Mouse (Mus musculus): ENCODE results near the gene Nlgn1.

GRCm38 (mm10) chr3:26002863-26003608, 329.2 kb downstream of the Nlgn1 start:
- TF ChIP-seq CTCF (IDR thresholded peaks at IDR 0.05; ENCODE audit: low read depth) (no peak), EP300 (IDR thresholded peaks at IDR 0.05; ENCODE audit: low read depth) (no peak)

Measured in liver, embryonic 14.5 days (tissue).